Mouse (Mus musculus) layer of hippocampus, postnatal 14 days (tissue): ENCODE results near the gene Lcn3. TPM values are rescaled to one million over a fixed set of nuclear protein-coding genes. Genes with fewer than 3 reads are reported as not detected.

Experiments
- total RNA-seq, 2 experiments: library from RNA; stranded (reverse); gene quantifications; 2 replicates each; pipeline ENCODE4 v1.2.3; 2021

The Lcn3 gene
- total RNA-seq, 2 experiments from 2014 or later: not detected

Other genes with a start within 250 kb of the Lcn3 start
- gene Traf2, start 218.6 kb upstream of the Lcn3 start, total RNA-seq: 10 to 100 TPM in 1 of 2 experiments, 1 to 10 TPM in 1; 9.8 to 11.1 TPM
- gene Edf1, start 207.7 kb upstream of the Lcn3 start, total RNA-seq: 100 to 1,000 TPM; 214 to 226 TPM
- 1 to 10 TPM; 1.7 to 2.6 TPM for gene Mamdc4, start 190.7 kb upstream of the Lcn3 start, total RNA-seq
- 10 to 100 TPM; 81.2 to 83.8 TPM for gene Phpt1, start 190.3 kb upstream of the Lcn3 start, total RNA-seq
- 100 to 1,000 TPM in 1 of 2 experiments, 10 to 100 TPM in 1; 99.8 to 103 TPM for gene Ajm1, start 183.8 kb upstream of the Lcn3 start, total RNA-seq
- gene Rabl6, start 157.0 kb upstream of the Lcn3 start, total RNA-seq: 100 to 1,000 TPM; 105 to 107 TPM
- gene Ccdc183, start 147.9 kb upstream of the Lcn3 start, total RNA-seq: not detected
- 10 to 100 TPM; 25.0 TPM for gene Tmem141, start 143.6 kb upstream of the Lcn3 start, total RNA-seq
- 1 to 10 TPM; 1.0 to 1.4 TPM for gene Fcna, start 137.5 kb upstream of the Lcn3 start, total RNA-seq
- not detected for gene Lcn8, start 112.4 kb upstream of the Lcn3 start, total RNA-seq
- gene Lcn5, start 107.6 kb upstream of the Lcn3 start, total RNA-seq: not detected
- gene Lcn6, start 88.8 kb upstream of the Lcn3 start, total RNA-seq: not detected
- not detected for gene Lcn10, start 82.8 kb upstream of the Lcn3 start, total RNA-seq
- gene Obp2a, start 65.5 kb upstream of the Lcn3 start, total RNA-seq: not detected
- gene Bmyc, start 58.8 kb upstream of the Lcn3 start, total RNA-seq: 10 to 100 TPM; 80.9 to 82.5 TPM
- not detected for gene Obp2b, start 28.6 kb upstream of the Lcn3 start, total RNA-seq
- gene Lcn11, start 11.4 kb downstream of the Lcn3 start, total RNA-seq: not detected
- not detected for gene Gm13539, start 16.7 kb downstream of the Lcn3 start, total RNA-seq
- gene Glt6d1, start 50.3 kb downstream of the Lcn3 start, total RNA-seq: not detected
- gene Lcn9, start 57.6 kb downstream of the Lcn3 start, total RNA-seq: not detected
- not detected for gene Sohlh1, start 81.7 kb downstream of the Lcn3 start, total RNA-seq
- gene Kcnt1, start 98.2 kb downstream of the Lcn3 start, total RNA-seq: 10 to 100 TPM; 43.8 to 69.9 TPM
- gene Camsap1, start 217.7 kb downstream of the Lcn3 start, total RNA-seq: 100 to 1,000 TPM; 120 to 125 TPM